Mouse (Mus musculus): ENCODE measurements around the gene Mettl16. TPM values are rescaled to one million over a fixed set of nuclear protein-coding genes. Genes with fewer than 3 reads are reported as not detected.
A peak's percentile ranks its signal among the peaks of the same experiment; 100 is the strongest.

The Mettl16 gene
- polyA plus RNA-seq, 1 experiment from 2014 or later, result 53.2 TPM

GRCm38 (mm10) chr11:74843435-74843714, 72.7 kb downstream of the Mettl16 start:
- Histone ChIP-seq H3K4me3 (ENCODE audit: low read depth, low read length) (no peak overlapping the region), H3K27me3 (ENCODE audit: control insufficient read depth, insufficient read depth, low read depth, low read length) (no peaks in the 10 kb centered on the region), H3K36me3 (ENCODE audit: control insufficient read depth, insufficient read depth, low read length) (peaks cover 19% of the 10 kb centered on the region; the same call in 1 of the 2 replicates), H3K27ac (ENCODE audit: low read length) (no peak overlapping the region), H3K4me1 (ENCODE audit: control insufficient read depth, insufficient read depth, low read length) (peaks cover 6% of the 10 kb centered on the region), H3K9me3 (replicated peaks; ENCODE audit: control insufficient read depth, low read length, poor library complexity, severe bottlenecking) (0 out of 2 replicates have a peak, but pooled peaks cover 3% of the 10 kb centered on the region), H3K4me2 (ENCODE audit: low read length) (no peak overlapping the region), H3K9ac (ENCODE audit: low read depth, low read length) (no peak overlapping the region)
- ATAC-seq, result no peak
- WGBS, result 90% methylated on average over 2 of the region's 2 CpGs

- no peak overlapping the region for H3K4me2 ChIP-seq (ENCODE audit: low read length)
- H3K4me1 ChIP-seq (ENCODE audit: control insufficient read depth, insufficient read depth, low read length), result peaks cover 6% of the 10 kb centered on the region
- H3K36me3 ChIP-seq (ENCODE audit: control insufficient read depth, insufficient read depth, low read length), result peaks cover 19% of the 10 kb centered on the region; the same call in 1 of the 2 replicates
- H3K27me3 ChIP-seq (ENCODE audit: control insufficient read depth, insufficient read depth, low read depth, low read length), result no peaks in the 10 kb centered on the region
- no peak for ATAC-seq
- H3K9me3 ChIP-seq (replicated peaks; ENCODE audit: control insufficient read depth, low read length, poor library complexity, severe bottlenecking), result 0 out of 2 replicates have a peak, but pooled peaks cover 3% of the 10 kb centered on the region
- no peak overlapping the region for H3K9ac ChIP-seq (ENCODE audit: low read depth, low read length)
- H3K27ac ChIP-seq (ENCODE audit: low read length), result no peak overlapping the region
- H3K4me3 ChIP-seq (ENCODE audit: low read depth, low read length), result no peak overlapping the region
- 55% methylated on average over 5 of the region's 5 CpGs for WGBS
Observed at GRCm38 (mm10) chr11:74843761-74844160, 73.1 kb downstream of the Mettl16 start.

GRCm38 (mm10) chr11:74845784-74846183, 75.2 kb downstream of the Mettl16 start:
- H3K4me3 ChIP-seq (ENCODE audit: low read depth, low read length), result no peak overlapping the region
- 0 out of 2 replicates have a peak, but pooled peaks cover 3% of the 10 kb centered on the region for H3K9me3 ChIP-seq (replicated peaks; ENCODE audit: control insufficient read depth, low read length, poor library complexity, severe bottlenecking)
- no peak overlapping the region for H3K4me2 ChIP-seq (ENCODE audit: low read length)
- no peak overlapping the region for H3K9ac ChIP-seq (ENCODE audit: low read depth, low read length)
- no peaks in the 10 kb centered on the region for H3K4me1 ChIP-seq (ENCODE audit: control insufficient read depth, insufficient read depth, low read length)
- no peak overlapping the region for H3K27ac ChIP-seq (ENCODE audit: low read length)
- H3K36me3 ChIP-seq (ENCODE audit: control insufficient read depth, insufficient read depth, low read length), result peaks cover 28% of the 10 kb centered on the region
- WGBS, result 73% methylated on average over 3 of the region's 3 CpGs
- no peak for ATAC-seq
- H3K27me3 ChIP-seq (ENCODE audit: control insufficient read depth, insufficient read depth, low read depth, low read length), result no peaks in the 10 kb centered on the region

GRCm38 (mm10) chr11:74847919-74848521, 77.4 kb downstream of the Mettl16 start:
- WGBS, result 3% methylated on average over 13 of the region's 13 CpGs
- H3K27ac ChIP-seq (ENCODE audit: low read length), result no peak overlapping the region
- ATAC-seq, result peak; percentile 34; the same call in 1 of the 2 replicates

GRCm38 (mm10) chr11:74850998-74851661, 80.5 kb downstream of the Mettl16 start:
- H3K36me3 ChIP-seq (ENCODE audit: control insufficient read depth, insufficient read depth, low read length), result peaks cover 21% of the 10 kb centered on the region

More at GRCm38 (mm10) chr11:74847919-74848521, 77.4 kb downstream of the Mettl16 start:
- Histone ChIP-seq H3K9ac (ENCODE audit: low read depth, low read length) (peak overlapping the region; percentile 23; the same call in 1 of the 2 replicates), H3K4me2 (ENCODE audit: low read length) (no peak overlapping the region), H3K9me3 (replicated peaks; ENCODE audit: control insufficient read depth, low read length, poor library complexity, severe bottlenecking) (0 out of 2 replicates have a peak, but pooled peaks cover 3% of the 10 kb centered on the region), H3K4me3 (ENCODE audit: low read depth, low read length) (no peak overlapping the region), H3K36me3 (ENCODE audit: control insufficient read depth, insufficient read depth, low read length) (peaks cover 30% of the 10 kb centered on the region), H3K4me1 (ENCODE audit: control insufficient read depth, insufficient read depth, low read length) (no peaks in the 10 kb centered on the region), H3K27me3 (ENCODE audit: control insufficient read depth, insufficient read depth, low read depth, low read length) (no peaks in the 10 kb centered on the region)

GRCm38 (mm10) chr11:74857756-74858155, 87.1 kb downstream of the Mettl16 start:
- no peak for ATAC-seq
- WGBS, result 87% methylated on average over 9 of the region's 9 CpGs
- Histone ChIP-seq H3K27ac (ENCODE audit: low read length) (no peak overlapping the region), H3K9me3 (replicated peaks; ENCODE audit: control insufficient read depth, low read length, poor library complexity, severe bottlenecking) (no peaks in the 10 kb centered on the region), H3K9ac (ENCODE audit: low read depth, low read length) (no peak overlapping the region), H3K4me1 (ENCODE audit: control insufficient read depth, insufficient read depth, low read length) (no peaks in the 10 kb centered on the region), H3K4me3 (ENCODE audit: low read depth, low read length) (no peak overlapping the region), H3K36me3 (ENCODE audit: control insufficient read depth, insufficient read depth, low read length) (peaks cover 35% of the 10 kb centered on the region), H3K4me2 (ENCODE audit: low read length) (no peak overlapping the region), H3K27me3 (ENCODE audit: control insufficient read depth, insufficient read depth, low read depth, low read length) (no peaks in the 10 kb centered on the region)

More at GRCm38 (mm10) chr11:74850998-74851661, 80.5 kb downstream of the Mettl16 start:
- Histone ChIP-seq H3K9ac (ENCODE audit: low read depth, low read length) (no peak overlapping the region), H3K27me3 (ENCODE audit: control insufficient read depth, insufficient read depth, low read depth, low read length) (no peaks in the 10 kb centered on the region), H3K27ac (ENCODE audit: low read length) (no peak overlapping the region), H3K4me2 (ENCODE audit: low read length) (no peak overlapping the region), H3K4me3 (ENCODE audit: low read depth, low read length) (no peak overlapping the region), H3K9me3 (replicated peaks; ENCODE audit: control insufficient read depth, low read length, poor library complexity, severe bottlenecking) (no peaks in the 10 kb centered on the region), H3K4me1 (ENCODE audit: control insufficient read depth, insufficient read depth, low read length) (no peaks in the 10 kb centered on the region)
- 84% methylated on average over 14 of the region's 14 CpGs for WGBS
- no peak for ATAC-seq

- Histone ChIP-seq H3K9ac (ENCODE audit: low read depth, low read length) (no peak overlapping the region), H3K27me3 (ENCODE audit: control insufficient read depth, insufficient read depth, low read depth, low read length) (no peaks in the 10 kb centered on the region), H3K36me3 (ENCODE audit: control insufficient read depth, insufficient read depth, low read length) (peaks cover 42% of the 10 kb centered on the region), H3K4me1 (ENCODE audit: control insufficient read depth, insufficient read depth, low read length) (no peaks in the 10 kb centered on the region), H3K4me2 (ENCODE audit: low read length) (no peak overlapping the region), H3K9me3 (replicated peaks; ENCODE audit: control insufficient read depth, low read length, poor library complexity, severe bottlenecking) (no peaks in the 10 kb centered on the region), H3K27ac (ENCODE audit: low read length) (no peak overlapping the region), H3K4me3 (ENCODE audit: low read depth, low read length) (no peak overlapping the region)
- WGBS, result 85% methylated on average over 5 of the region's 5 CpGs
- ATAC-seq, result no peak
Observed at GRCm38 (mm10) chr11:74862129-74862528, 91.5 kb downstream of the Mettl16 start.

- H3K4me3 ChIP-seq (ENCODE audit: low read depth, low read length), result no peak overlapping the region
- ATAC-seq, result no peak
- H3K4me2 ChIP-seq (ENCODE audit: low read length), result no peak overlapping the region
- 21% methylated on average over 11 of the region's 11 CpGs for whole genome bisulfite sequencing
- H3K27ac ChIP-seq (ENCODE audit: low read length), result no peak overlapping the region
- no peaks in the 10 kb centered on the region for H3K4me1 ChIP-seq (ENCODE audit: control insufficient read depth, insufficient read depth, low read length)
- H3K27me3 ChIP-seq (ENCODE audit: control insufficient read depth, insufficient read depth, low read depth, low read length), result no peaks in the 10 kb centered on the region
- H3K9ac ChIP-seq (ENCODE audit: low read depth, low read length), result no peak overlapping the region
- H3K36me3 ChIP-seq (ENCODE audit: control insufficient read depth, insufficient read depth, low read length), result peaks cover 42% of the 10 kb centered on the region
- H3K9me3 ChIP-seq (replicated peaks; ENCODE audit: control insufficient read depth, low read length, poor library complexity, severe bottlenecking), result no peaks in the 10 kb centered on the region
Observed at GRCm38 (mm10) chr11:74863471-74863870, 92.8 kb downstream of the Mettl16 start.

- Histone ChIP-seq H3K27ac (ENCODE audit: low read length) (no peak overlapping the region), H3K9ac (ENCODE audit: low read depth, low read length) (no peak overlapping the region), H3K4me3 (ENCODE audit: low read depth, low read length) (no peak overlapping the region), H3K4me1 (ENCODE audit: control insufficient read depth, insufficient read depth, low read length) (peaks cover 3% of the 10 kb centered on the region; the same call in 1 of the 2 replicates), H3K9me3 (replicated peaks; ENCODE audit: control insufficient read depth, low read length, poor library complexity, severe bottlenecking) (no peaks in the 10 kb centered on the region), H3K4me2 (ENCODE audit: low read length) (no peak overlapping the region), H3K27me3 (ENCODE audit: control insufficient read depth, insufficient read depth, low read depth, low read length) (no peaks in the 10 kb centered on the region), H3K36me3 (ENCODE audit: control insufficient read depth, insufficient read depth, low read length) (peaks cover 45% of the 10 kb centered on the region)
- ATAC-seq, result no peak
- WGBS, result 89% methylated on average over 9 of the region's 9 CpGs
Observed at GRCm38 (mm10) chr11:74864421-74864820, 93.8 kb downstream of the Mettl16 start.

All from midbrain, embryonic 16.5 days (tissue).